Mouse (Mus musculus): ENCODE measurements at regions not wholly inside any gene's neighbourhood (a gene's known extent, or its start where the extent isn't known, plus 50 kb on each side); places are given as distances from the start of the nearest gene placed in this dataset.

GRCm38 (mm10) chr15:11712481-11713274, 194.4 kb downstream of the Npr3 start:
- DNase-seq (ENCODE audit: low read depth): no peak

GRCm38 (mm10) chr15:11701246-11701645, 205.8 kb downstream of the Npr3 start:
- no peak for DNase-seq (ENCODE audit: low read depth)

GRCm38 (mm10) chr15:11699929-11700328, 207.2 kb downstream of the Npr3 start:
- no peak for DNase-seq (ENCODE audit: low read depth)

GRCm38 (mm10) chr15:11697060-11697459, 210.0 kb downstream of the Npr3 start:
- DNase-seq (ENCODE audit: low read depth): no peak

- no peak for DNase-seq (ENCODE audit: low read depth)
Measured at GRCm38 (mm10) chr15:11693772-11694270, 213.3 kb downstream of the Npr3 start.

GRCm38 (mm10) chr15:11664839-11665379, 242.2 kb downstream of the Npr3 start:
- no peak for DNase-seq (ENCODE audit: low read depth)

- DNase-seq (ENCODE audit: low read depth): no peak
Measured at GRCm38 (mm10) chr15:11655168-11655567, 251.9 kb downstream of the Npr3 start.

GRCm38 (mm10) chr15:11646241-11646640, 246.8 kb upstream of the Tars start:
- no peak for DNase-seq (ENCODE audit: low read depth)

- no peak for DNase-seq (ENCODE audit: low read depth)
Measured at GRCm38 (mm10) chr15:11644779-11645178, 245.3 kb upstream of the Tars start.

GRCm38 (mm10) chr15:11630654-11631053, 231.2 kb upstream of the Tars start:
- DNase-seq (ENCODE audit: low read depth): no peak

- DNase-seq (ENCODE audit: low read depth): no peak
Measured at GRCm38 (mm10) chr15:11626433-11626832, 227.0 kb upstream of the Tars start.

- DNase-seq (ENCODE audit: low read depth): no peak
Measured at GRCm38 (mm10) chr15:11612416-11612815, 213.0 kb upstream of the Tars start.

GRCm38 (mm10) chr15:11610043-11610670, 210.7 kb upstream of the Tars start:
- no peak for DNase-seq (ENCODE audit: low read depth)

GRCm38 (mm10) chr15:11607489-11607888, 208.0 kb upstream of the Tars start:
- no peak for DNase-seq (ENCODE audit: low read depth)

- DNase-seq (ENCODE audit: low read depth): no peak
Measured at GRCm38 (mm10) chr15:11605677-11606076, 206.2 kb upstream of the Tars start.

- no peak for DNase-seq (ENCODE audit: low read depth)
Measured at GRCm38 (mm10) chr15:11597021-11597420, 197.6 kb upstream of the Tars start.

GRCm38 (mm10) chr15:11590542-11591116, 191.2 kb upstream of the Tars start:
- peak; percentile 54 for DNase-seq (ENCODE audit: low read depth)

- DNase-seq (ENCODE audit: low read depth): no peak
Measured at GRCm38 (mm10) chr15:11589795-11590194, 190.3 kb upstream of the Tars start.

- peak; percentile 17 for DNase-seq (ENCODE audit: low read depth)
Measured at GRCm38 (mm10) chr15:11586384-11586783, 186.9 kb upstream of the Tars start.

- DNase-seq (ENCODE audit: low read depth): no peak
Measured at GRCm38 (mm10) chr15:11584155-11584554, 184.7 kb upstream of the Tars start.

- no peak for DNase-seq (ENCODE audit: low read depth)
Measured at GRCm38 (mm10) chr15:11578331-11578730, 178.9 kb upstream of the Tars start.

GRCm38 (mm10) chr15:11574359-11574758, 174.9 kb upstream of the Tars start:
- no peak for DNase-seq (ENCODE audit: low read depth)

GRCm38 (mm10) chr15:11573496-11573895, 174.0 kb upstream of the Tars start:
- no peak for DNase-seq (ENCODE audit: low read depth)
